Mouse (Mus musculus): ENCODE measurements around the gene Vmn2r63. TPM values are rescaled to one million over a fixed set of nuclear protein-coding genes. Genes with fewer than 3 reads are reported as not detected.
"Not testable (repeated sequence)": the region's sequence is repeated elsewhere in the genome, so short reads cannot be mapped to it uniquely, and the experiment has no call there.

Vmn2r63 gene
- total RNA-seq (2021) = not detected
- long read RNA-seq, experiment 1 = 0 reads
- long read RNA-seq, experiment 2 = 0 reads

DNA sequence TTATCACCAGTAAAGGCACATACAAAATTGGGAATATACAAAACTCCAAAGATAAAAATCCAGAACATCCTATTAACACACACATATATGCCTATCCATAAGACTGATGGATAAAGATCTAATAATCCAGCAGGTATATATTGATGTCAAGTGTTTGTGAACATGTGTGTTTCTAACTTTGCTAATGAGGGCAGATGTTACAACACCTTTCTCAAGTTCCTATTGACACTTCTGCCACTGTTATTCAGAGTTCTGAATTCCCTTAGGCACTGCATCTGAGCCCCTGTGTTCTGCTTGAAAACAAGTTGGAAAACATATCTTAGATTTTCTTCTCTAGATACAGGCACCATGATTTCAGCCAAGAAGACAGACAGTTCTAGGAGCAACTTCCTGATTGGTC is at the start of gene Vmn2r63:
Gene Vmn2r63, minus strand, starts transcription at position 101 of the 400 bp plus-strand sequence.
- not testable (repeated sequence) for DNase-seq

- DNase-seq = no peak
Observed at GRCm38 (mm10) chr7:42980739-42981138, 47.1 kb upstream of the Vmn2r63 start.

DNA sequence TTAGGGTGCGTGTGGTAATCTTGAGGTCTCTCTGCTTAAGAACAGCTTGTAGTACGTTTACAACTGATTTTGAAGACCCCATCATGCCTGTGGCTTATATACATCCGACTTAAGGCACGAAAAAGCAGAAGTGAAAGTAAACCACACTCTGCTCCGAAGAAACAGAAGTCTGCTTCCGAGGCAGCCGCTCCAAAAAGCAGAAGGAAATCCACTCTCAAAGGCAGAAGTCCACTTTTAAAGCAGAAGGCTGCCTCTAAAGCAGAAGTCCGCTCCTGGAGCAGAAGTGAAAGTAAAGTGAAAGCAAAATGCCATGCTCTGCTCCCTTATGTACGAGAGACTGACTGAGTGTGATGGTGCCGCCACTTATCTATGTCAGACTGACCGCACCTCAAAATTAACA is 46.5 kb upstream of the Vmn2r63 start:
- DNase-seq = no peak

- no peak for DNase-seq
Observed at GRCm38 (mm10) chr7:42965246-42965645, 31.6 kb upstream of the Vmn2r63 start.

- not testable (repeated sequence) for DNase-seq
Observed at GRCm38 (mm10) chr7:42898067-42898466, 35.6 kb downstream of the Vmn2r63 start.

- no peak for DNase-seq
Observed at GRCm38 (mm10) chr7:42878090-42878489, 55.5 kb downstream of the Vmn2r63 start.

GRCm38 (mm10) chr7:42866801-42867458 is 66.7 kb downstream of the Vmn2r63 start, which contains the start of gene Gm2381:
Gm2381 (minus strand) TSS chr7:42867234.
- DNase-seq = not testable (repeated sequence)

Small RNA genes within 50 kb of the gene (microRNA-seq; reads per million reads assigned to microRNA genes)
- gene Gm23256 (ENCODE audit: borderline replicate concordance in 2 of 2) = 0 reads per million in 2 experiments

Other genes with a start within 250 kb of the Vmn2r63 start
- 1 to 10 TPM; 3.3 to 3.7 TPM for gene Zfp975, start 241.1 kb downstream of the Vmn2r63 start, total RNA-seq (2021)
- gene Gm17067, start 206.8 kb downstream of the Vmn2r63 start, total RNA-seq (2021) = not detected
- gene Vmn2r62, start 140.3 kb downstream of the Vmn2r63 start, total RNA-seq (2021) = not detected
- gene Gm2381, start 66.6 kb downstream of the Vmn2r63 start, total RNA-seq (2021) = not detected
- gene Gm9268, start 84.9 kb upstream of the Vmn2r63 start, total RNA-seq (2021) = not detected
- not detected for gene Zfp936, start 180.4 kb upstream of the Vmn2r63 start, total RNA-seq (2021)